Mouse (Mus musculus) liver, embryonic 15.5 days (tissue): ENCODE results near the gene Tprkb. TPM values are rescaled to one million over a fixed set of nuclear protein-coding genes. Genes with fewer than 3 reads are reported as not detected.
"Not testable (repeated sequence)": the region's sequence is repeated elsewhere in the genome, so short reads cannot be mapped to it uniquely, and the experiment has no call there.

Experiments used
- ATAC-seq: fragments of 200-750 bp; cut with Nextera tagmentation; 2 replicates; pipeline ENCODE4 v1.8.0; 2017; ENCODE audit warnings: moderate number of reproducible peaks, mild to moderate bottlenecking, moderate library complexity; ENCODE audit not compliant: insufficient read depth
- H3K27ac ChIP-seq: fragments of 300-500 bp; sonication (generic); replicated peaks from 2 replicates; pipeline ENCODE4 v1.5.1; 2015; ENCODE audit warnings: mild to moderate bottlenecking, inconsistent platforms
- H3K27me3 ChIP-seq: fragments of 300-500 bp; sonication (generic); 2 replicates; pipeline ENCODE4 v1.6.1; 2015; ENCODE audit warnings: mild to moderate bottlenecking, inconsistent platforms
- H3K36me3 ChIP-seq: fragments of 300-500 bp; sonication (generic); replicated peaks from 2 replicates; pipeline ENCODE4 v1.6.1; 2015; ENCODE audit warnings: moderate library complexity, mild to moderate bottlenecking, inconsistent platforms
- H3K4me1 ChIP-seq: fragments of 300-500 bp; sonication (generic); replicated peaks from 2 replicates; pipeline ENCODE4 v1.6.1; 2015; ENCODE audit warnings: inconsistent platforms
- H3K4me2 ChIP-seq: fragments of 300-500 bp; sonication (generic); 2 replicates; pipeline ENCODE4 v1.6.1; 2015; ENCODE audit warnings: moderate library complexity, mild to moderate bottlenecking, inconsistent platforms
- H3K4me3 ChIP-seq: fragments of 300-500 bp; sonication (generic); replicated peaks from 2 replicates; pipeline ENCODE4 v1.5.1; 2015; ENCODE audit warnings: mild to moderate bottlenecking, inconsistent platforms
- H3K9ac ChIP-seq: fragments of 300-500 bp; sonication (generic); 2 replicates; pipeline ENCODE4 v1.6.1; 2015; ENCODE audit warnings: moderate library complexity, mild to moderate bottlenecking, inconsistent platforms
- H3K9me3 ChIP-seq: fragments of 300-500 bp; sonication (generic); replicated peaks from 2 replicates; pipeline ENCODE4 v1.6.1; 2016; ENCODE audit warnings: inconsistent platforms
- WGBS: fragments of 180-500 bp; shearing (Covaris S2); methylation state at CpG from one replicate; pipeline ENCODE4 v1.1.7; 2015; ENCODE audit warnings: mixed read lengths; ENCODE audit not compliant: insufficient replicate concordance; 5-methylcytosine and 5-hydroxymethylcytosine counted together
- polyA plus RNA-seq: library from polyadenylated mRNA; unstranded; fragments of >200 nt; fragmentation: Nextera tagmentation; extraction: Ambion mirVana; gene quantifications from 2 replicates; pipeline ENCODE4 v1.2.1, GENCODE M21; 2015

The Tprkb gene
- polyA plus RNA-seq, 1 experiment from 2014 or later: 17.4 TPM

DNA sequence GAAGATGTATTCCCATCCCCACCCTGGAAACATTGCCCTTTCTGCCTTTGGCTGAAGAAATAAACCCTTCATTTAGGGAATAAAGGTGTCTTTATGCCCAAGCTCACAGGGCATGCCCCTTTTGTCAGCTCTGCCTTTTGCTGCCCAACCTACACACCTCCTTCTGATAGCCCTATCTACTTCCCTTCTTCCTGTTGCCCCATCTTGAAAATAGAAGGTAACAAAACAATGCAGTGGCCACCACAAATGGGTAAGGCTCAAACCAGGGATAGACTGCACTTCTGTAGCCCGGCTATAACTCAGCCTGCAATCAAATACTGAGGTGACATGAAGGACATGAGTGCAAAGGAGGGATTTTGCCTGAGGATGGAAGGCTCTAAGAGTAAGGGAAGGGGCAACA lies 64.1 kb downstream of the Tprkb start:
- H3K4me3 ChIP-seq: no peak overlapping the region
- H3K4me1 ChIP-seq: peaks cover 4% of the 10 kb centered on the region; the same call in 1 of the 2 replicates
- ATAC-seq: no peak
- 48% methylated on average over 1 of the region's 1 CpGs for WGBS
- H3K27ac ChIP-seq: no peak overlapping the region
- H3K4me2 ChIP-seq: no peak overlapping the region
- H3K9me3 ChIP-seq: no peaks in the 10 kb centered on the region
- H3K9ac ChIP-seq: no peak overlapping the region
- H3K36me3 ChIP-seq: no peaks in the 10 kb centered on the region
- no peaks in the 10 kb centered on the region for H3K27me3 ChIP-seq

DNA sequence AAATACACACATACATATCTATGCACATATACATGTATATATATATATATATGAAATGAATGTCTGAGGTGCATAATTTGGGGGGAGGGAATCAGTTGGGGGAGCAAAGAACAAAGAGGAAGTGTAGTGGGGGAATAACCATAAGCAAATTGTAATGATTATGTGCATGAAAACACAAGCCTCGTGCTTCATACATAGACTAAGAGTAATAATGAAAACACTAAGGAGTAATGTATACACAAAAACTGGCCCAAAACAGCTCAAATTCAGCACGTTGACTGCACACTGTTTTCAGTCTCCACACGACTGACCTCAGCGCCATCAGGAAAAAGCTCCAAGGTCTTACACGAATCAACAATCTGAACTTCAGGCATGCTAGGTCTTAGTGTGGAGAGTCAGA lies 64.6 kb downstream of the Tprkb start:
- WGBS: 70% methylated on average over 5 of the region's 5 CpGs
- no peaks in the 10 kb centered on the region for H3K9me3 ChIP-seq
- no peak overlapping the region for H3K27ac ChIP-seq
- no peak overlapping the region for H3K4me2 ChIP-seq
- peaks cover 4% of the 10 kb centered on the region; the same call in 1 of the 2 replicates for H3K4me1 ChIP-seq
- no peak for ATAC-seq
- no peak overlapping the region for H3K9ac ChIP-seq
- H3K4me3 ChIP-seq: no peak overlapping the region
- no peaks in the 10 kb centered on the region for H3K27me3 ChIP-seq
- H3K36me3 ChIP-seq: no peaks in the 10 kb centered on the region

DNA sequence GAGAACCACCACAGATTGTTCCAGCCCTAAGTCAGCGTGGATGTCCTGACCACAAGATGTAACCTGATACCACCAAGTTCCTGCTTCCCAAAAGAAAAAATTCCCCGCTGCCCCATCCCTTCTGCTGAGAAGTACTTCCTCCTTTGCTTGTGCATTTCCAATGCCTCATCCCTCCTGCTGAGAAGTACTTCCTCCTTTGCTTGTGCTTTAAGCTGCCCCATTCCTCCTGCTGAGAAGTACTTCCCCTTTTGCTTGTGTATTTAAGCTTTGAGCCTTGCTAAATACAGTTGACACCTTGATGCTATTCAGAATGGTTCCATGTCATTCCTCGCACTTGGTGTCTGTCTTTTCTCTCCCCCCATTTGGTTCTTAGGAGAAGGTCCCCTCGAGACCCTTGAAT lies 67.1 kb downstream of the Tprkb start:
- not testable (repeated sequence) for H3K36me3 ChIP-seq, H3K4me1 ChIP-seq, H3K27ac ChIP-seq, H3K4me2 ChIP-seq, ATAC-seq, H3K9ac ChIP-seq, H3K27me3 ChIP-seq, H3K9me3 ChIP-seq, H3K4me3 ChIP-seq
- 65% methylated on average over 4 of the region's 4 CpGs for WGBS

Other genes starting within 250 kb of the Tprkb start
- not detected in 2 replicates for gene Nat8f7, start 198.7 kb upstream of the Tprkb start, polyA plus RNA-seq
- gene Nat8f3, start 146.1 kb upstream of the Tprkb start, polyA plus RNA-seq: not detected in 2 replicates
- gene Nat8f6, start 90.9 kb upstream of the Tprkb start, polyA plus RNA-seq: not detected in 2 replicates
- gene Nat8f5, start 90.9 kb upstream of the Tprkb start, polyA plus RNA-seq: not detected in 2 replicates
- 0.08 TPM in 1 of 2 replicates, not detected in the other for gene Nat8, start 79.8 kb upstream of the Tprkb start, polyA plus RNA-seq
- gene Nat8f2, start 42.7 kb upstream of the Tprkb start, polyA plus RNA-seq: not detected in 2 replicates
- gene Nat8f4, start 7.0 kb upstream of the Tprkb start, polyA plus RNA-seq: 1.3 and 1.7 TPM in 2 replicates
- 11.8 and 15.2 TPM in 2 replicates for gene Nat8f1, start 3.8 kb downstream of the Tprkb start, polyA plus RNA-seq
- 20.0 and 22.8 TPM in 2 replicates for gene Dusp11, start 49.8 kb downstream of the Tprkb start, polyA plus RNA-seq
- not detected in 2 replicates for gene Figla, start 104.3 kb downstream of the Tprkb start, polyA plus RNA-seq
- gene Add2, start 116.8 kb downstream of the Tprkb start, polyA plus RNA-seq: 89.4 and 102 TPM in 2 replicates